Mouse (Mus musculus) skeletal muscle tissue, adult 2 months (tissue): Measurements from ENCODE around the gene Suz12.
A peak's percentile ranks its signal among the peaks of the same experiment; 100 is the strongest.

Source experiments
- DNase-seq: peaks from one replicate; pipeline ENCODE4 v3.0.0-alpha.2; 2012; ENCODE audit warnings: low read depth, low spot score

The Suz12 gene

DNA sequence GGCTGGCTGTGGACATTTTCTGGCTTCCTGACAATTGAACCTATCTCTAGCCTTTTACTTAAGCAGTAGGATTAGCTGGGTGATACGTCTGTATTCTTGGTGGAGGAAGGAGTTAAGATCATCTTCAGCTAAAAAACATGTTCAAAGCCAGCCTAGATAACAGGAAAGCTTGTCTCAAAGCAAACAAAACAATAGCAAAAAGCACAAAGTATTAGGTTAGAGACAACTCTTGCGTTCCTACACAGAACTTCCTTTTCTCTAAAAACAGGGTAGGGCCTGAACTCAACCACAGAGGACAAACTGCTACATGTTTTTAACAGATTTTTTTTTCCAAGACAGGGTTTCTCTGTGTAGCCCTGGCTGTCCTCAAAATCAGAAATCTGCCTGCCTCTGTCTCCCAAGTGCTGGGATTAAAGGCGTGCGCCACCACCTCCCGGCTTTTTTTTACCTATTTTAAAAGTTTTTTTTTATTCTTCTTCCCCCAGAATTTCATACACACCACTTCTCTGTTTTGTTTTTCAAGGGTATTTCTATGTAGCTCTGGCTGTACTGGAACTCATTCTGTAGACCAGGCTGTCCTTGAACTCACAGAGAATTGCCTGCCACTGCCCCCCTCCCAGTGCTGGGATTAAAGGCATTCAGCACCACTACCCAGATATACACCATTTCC, 82.8 kb downstream of the Suz12 start:
- DNase-seq: no peak

DNA sequence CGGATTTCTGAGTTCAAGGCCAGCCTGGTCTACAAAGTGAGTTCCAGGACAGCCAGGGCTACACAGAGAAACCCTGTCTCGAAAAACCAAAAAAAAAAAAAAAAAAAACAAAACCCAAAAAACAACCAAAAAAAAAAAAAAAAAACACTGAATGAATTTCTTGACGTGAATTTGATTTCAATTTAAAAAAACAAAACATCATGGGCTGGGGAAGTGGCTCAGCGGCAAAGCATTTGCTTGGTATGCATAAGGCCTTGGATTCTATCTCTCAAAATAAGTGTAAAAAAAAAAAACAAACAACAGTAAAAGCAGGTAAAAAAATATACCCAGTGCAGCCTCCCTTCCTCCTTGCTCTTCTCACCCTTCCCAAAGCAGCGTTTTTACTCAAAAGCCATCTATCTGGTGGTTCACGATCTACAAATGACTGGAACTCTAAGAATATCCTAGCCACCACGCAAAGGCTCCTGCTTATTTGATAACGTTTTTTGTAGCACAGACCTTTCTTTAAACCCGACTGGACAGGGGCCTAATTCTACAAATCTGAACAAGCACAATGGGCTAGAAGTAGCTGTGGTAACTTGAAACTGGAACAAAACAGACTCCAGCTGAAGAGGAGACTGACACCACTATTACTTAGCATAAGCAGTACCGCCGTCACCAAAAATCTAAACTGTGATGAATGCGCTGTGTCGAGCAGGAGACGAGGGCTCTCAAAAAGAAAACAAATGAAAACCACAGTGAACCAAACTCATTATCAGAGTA, 85.1 kb downstream of the Suz12 start:
- DNase-seq: no peak

DNA sequence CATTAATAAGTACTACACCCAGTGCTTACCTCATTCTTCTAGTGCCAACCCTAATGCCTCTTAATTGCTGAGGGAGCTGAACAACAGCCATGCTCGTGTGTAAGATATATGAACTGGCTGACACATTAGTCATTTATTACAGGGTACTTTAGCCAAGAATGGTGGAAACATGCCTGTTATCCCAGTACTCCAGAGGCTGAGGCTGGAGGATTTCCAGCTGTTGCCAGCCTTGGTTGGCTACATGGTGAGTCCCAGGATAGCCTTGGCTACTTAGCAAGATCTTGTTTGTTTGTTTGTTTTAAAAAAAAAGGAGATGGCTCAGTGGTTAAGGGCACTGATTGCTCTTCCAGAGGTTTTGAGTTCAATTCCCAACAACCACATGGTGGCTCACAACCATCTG, 85.9 kb downstream of the Suz12 start:
- DNase-seq: no peak

DNA sequence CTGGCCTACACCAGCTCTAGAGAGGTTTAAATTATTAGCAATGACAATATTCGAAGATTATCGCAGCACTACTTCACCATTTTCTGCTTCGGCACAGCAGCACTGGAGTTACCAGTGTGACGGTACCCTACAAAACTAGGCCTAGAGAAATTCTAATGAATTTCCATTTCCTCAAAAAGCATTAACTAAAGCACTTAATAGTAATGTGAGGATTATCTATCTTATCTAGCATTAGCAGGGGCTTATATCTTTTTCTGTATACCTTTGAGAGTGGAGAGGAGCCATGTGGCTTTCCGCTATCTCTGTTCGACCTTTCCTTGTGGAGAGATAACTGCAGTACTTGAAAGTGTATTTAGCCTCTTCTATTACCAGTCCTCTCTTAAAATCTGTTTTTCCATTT, 86.8 kb downstream of the Suz12 start:
- no peak for DNase-seq

DNA sequence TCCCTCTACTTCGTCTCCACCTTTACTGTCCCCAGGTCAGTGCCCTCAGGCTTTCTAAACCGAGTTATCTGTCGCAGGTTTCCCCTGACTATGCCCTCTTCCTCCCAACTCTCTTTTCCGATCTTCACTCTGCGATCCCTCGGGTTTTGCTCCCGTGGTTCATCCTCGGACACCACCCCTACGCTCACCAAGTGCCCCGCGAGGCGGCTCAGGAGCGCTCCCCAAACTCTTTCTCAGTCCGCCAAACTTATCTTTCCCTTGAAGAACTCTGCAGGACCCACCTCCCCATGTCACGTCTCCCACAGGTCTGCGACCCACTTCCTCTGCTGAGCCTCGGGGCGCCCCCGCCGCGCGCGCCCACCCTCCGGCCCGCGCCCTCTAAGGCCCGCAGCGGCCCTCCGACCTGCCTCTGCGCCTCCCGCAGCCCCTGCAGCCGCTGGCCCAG, 87.5 kb downstream of the Suz12 start:
- no peak for DNase-seq

DNA sequence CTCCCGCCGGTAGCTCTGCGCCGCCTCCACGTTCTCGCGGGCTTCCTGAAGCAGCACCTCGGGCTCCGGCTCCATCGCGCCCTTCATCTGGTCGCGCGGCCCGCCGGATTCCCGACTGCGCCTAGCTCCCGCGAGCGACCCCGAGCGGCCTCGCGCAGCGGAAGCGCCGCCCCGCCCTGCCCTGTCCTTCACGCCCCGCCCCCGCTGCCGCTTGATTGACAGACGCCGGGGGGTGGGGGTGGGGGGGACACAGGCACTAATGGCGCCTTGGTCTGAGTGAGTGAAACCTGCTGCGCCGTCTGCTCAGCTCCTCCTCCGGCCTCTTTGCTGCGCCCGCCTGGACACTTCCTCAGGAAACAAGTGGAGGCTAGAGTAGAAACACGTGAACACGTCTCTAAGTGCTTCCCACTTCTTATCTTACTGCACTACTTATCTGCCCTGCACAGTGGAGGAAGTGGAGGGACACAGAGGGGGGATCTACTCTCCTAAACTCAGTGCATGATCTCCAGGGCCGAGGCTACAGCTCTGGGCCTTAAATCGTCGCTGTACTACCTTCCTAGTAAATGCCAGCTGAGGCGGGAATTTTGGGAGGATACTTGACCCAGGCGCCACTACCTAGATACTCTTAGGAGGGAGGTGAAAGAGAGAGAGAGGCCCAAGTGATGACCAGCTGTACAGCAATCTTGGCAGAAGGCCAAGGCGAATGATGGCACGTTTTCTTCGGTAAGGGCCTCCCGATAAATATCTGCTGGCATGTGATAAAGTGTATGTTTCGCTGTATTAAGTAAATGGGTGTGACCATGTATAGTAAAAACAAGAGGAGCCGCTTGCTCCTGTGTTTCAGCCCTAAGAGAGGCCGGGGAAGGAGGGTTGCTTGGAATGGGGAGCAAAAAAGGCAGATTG, 88.2 kb downstream of the Suz12 start, which contains the start of gene Crlf3:
Gene Crlf3 (minus strand): TSS at position 166 of the 903 bp plus-strand sequence.
- peak; percentile 85 for DNase-seq

DNA sequence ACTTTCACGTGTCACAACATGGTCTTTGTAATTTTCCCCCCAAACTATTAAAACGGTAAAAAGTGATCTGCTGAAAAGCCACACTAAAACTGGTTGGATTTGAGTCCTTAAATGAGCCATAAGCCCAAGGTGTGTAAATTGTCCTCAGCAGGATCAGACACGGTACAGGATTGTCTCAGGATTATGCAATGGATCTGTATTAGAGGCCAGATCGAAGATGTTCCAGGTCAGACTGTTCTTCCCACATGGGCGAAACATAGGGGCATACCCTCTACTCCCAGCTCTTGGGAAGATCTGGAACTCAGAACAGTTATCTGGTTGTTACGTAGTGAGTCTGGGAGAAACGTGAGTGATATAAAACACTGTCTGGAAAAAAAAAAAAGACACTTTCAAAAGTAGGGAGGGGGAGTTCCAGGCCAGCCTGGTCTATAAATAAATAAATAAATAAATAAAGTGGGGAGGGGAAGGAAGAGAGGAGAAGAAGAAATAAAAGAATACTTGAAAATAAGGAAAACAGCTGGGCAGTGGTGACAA, 88.9 kb downstream of the Suz12 start:
- DNase-seq: no peak
